Mouse (Mus musculus): Measurements from ENCODE around the gene Gm21860.
"Not testable (repeated sequence)": the region's sequence is repeated elsewhere in the genome, so short reads cannot be mapped to it uniquely, and the experiment has no call there.

Gene Gm21860

GRCm38 (mm10) chrY:90754721-90755120 is at the start of gene Gm21860:
TSS of gene Gm21860 (minus strand) at chrY:90754821.
- DNase-seq: not testable (repeated sequence)

DNA sequence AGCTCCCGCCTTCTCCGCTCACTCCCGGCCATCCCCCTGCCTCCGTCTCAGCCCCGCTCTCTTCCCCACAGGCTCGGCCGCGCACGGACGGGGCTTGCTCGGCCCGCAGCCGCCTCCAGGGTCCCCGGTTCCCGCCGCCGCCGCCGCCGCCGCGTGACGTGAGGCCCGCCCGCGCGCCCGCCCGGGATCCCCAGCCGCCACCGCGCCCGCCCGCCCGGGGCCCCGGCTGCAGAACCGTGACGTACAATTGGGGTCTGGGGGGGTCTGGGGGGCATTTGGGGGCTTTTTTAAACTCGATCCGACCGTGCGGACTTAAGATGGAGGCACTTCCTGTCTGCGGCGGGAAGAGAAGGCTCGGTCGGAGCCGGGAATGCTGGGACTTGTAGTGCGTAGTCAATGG is 29.8 kb upstream of the Gm21860 start, which contains the start of gene Gm47283:
TSS of gene Gm47283 (plus strand) at position 301 of the 400 bp plus-strand sequence.
- not testable (repeated sequence) for DNase-seq

GRCm38 (mm10) chrY:90745256-90745655 is 9.4 kb downstream of the Gm21860 start:
- DNase-seq: not testable (repeated sequence)

DNA sequence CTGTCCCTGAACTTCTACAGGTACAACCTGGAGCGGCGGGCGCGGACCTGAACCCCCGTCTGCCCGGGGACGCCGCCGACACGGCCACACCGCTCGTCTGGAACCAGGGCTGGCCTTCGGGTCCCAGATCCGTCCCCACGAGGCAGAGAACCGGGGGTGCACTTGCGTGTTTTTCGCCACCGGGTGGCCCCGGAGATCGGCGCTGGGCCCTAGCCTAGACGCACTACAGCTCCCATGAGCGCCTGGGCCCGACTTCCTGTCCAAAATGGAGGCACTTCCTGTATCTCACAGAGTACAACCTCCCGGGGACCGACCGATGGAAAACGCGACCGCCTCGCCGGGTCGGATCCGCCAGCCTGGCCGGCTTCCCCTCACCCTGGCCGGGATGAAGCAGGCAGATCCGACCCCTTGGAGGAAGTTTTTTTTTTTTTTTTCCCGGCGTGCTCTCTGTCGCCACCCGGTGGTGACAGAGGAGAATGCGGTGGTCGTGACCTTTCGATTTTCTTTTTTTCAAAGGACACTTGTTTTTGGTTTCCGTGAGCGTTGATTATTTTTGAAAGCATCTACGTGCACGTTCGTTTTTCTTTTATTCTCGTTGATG is 10.1 kb downstream of the Gm21860 start:
- DNase-seq: peak; percentile 90

DNA sequence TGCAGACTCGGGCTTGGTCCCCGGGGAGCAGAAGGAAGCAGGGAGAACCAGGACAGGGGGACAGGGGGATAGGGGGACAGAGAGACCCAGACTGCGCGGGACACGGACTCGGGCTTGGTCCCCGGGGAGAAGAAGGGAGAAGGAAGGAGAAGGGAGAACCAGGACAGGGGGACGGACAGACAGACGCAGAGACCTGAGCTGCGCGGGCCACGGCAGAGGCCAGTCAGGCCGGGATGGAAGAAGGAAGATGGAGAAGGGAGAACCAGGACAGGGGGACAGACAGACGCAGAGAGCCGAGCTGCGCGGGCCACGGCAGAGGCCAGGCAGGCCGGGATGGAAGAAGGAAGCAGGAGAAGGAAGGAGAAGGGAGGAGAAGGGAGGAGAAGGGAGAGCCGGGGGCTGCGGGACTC is 10.8 kb downstream of the Gm21860 start:
- no peak for DNase-seq

- not testable (repeated sequence) for DNase-seq
Measured at GRCm38 (mm10) chrY:90743053-90743810, 11.4 kb downstream of the Gm21860 start.

DNA sequence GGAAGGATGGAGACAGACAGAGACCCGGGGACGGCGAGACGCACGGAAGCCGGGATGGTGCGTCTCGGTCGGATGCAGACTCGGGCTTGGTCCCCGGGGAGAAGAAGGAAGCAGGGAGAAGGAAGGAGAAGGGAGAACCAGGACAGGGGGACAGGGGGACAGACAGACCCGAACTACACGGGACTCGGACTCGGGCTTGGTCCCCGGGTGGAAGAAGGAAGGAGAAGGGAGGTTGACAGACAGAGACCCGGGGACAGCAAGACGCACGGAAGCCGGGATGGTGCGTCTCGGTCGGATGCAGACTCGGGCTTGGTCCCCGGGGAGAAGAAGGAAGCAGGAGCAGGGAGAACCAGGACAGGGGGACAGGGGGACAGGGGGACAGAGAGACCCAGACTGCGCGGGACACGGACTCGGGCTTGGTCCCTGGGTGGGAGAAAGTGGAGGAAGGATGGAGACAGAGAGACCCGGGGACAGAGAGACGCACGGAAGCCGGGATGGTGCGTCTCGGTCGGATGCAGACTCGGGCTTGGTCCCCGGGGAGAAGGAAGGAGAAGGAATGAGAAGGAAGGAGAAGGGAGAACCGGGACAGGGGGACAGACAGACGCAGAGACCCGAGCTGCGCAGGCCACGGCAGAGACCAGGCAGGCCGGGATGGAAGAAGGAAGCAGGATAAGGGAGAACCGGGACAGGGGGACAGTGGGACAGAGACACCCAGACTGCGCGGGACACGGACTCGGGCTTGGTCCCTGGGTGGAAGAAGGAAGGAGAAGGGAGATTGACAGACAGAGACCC is 12.2 kb downstream of the Gm21860 start:
- DNase-seq: not testable (repeated sequence)

GRCm38 (mm10) chrY:90741452-90742260 is 13.0 kb downstream of the Gm21860 start:
- not testable (repeated sequence) for DNase-seq

GRCm38 (mm10) chrY:90741006-90741405 is 13.6 kb downstream of the Gm21860 start:
- DNase-seq: not testable (repeated sequence)

DNA sequence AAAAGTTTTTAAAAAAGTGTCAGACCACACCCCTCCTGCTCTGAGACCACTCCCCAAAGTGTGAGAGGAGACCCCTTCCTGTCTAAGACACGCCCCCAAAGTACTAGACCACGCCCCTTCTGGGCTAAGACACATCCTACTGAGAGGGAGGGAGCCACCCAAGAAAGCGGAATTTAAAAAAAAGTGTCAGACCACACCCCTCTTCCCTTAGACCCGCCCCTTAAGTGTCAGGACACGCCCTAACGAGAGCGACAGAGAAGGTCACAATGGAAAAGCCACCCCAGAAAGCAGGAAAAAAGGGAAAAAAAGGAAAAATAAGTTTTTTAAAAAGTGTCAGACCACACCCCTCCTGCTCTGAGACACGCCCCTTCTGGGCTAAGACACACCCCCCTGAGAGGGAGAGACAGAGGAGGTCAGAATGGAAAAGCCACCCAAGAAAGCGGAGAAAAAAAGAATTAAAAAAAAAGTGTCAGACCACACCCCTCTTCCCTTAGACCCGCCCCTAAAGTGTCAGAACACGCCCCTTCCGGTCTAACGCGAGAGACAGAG is 14.5 kb downstream of the Gm21860 start:
- peak; percentile 21 for DNase-seq

- not testable (repeated sequence) for DNase-seq
Measured at GRCm38 (mm10) chrY:90739531-90740012, 15.0 kb downstream of the Gm21860 start.

DNA sequence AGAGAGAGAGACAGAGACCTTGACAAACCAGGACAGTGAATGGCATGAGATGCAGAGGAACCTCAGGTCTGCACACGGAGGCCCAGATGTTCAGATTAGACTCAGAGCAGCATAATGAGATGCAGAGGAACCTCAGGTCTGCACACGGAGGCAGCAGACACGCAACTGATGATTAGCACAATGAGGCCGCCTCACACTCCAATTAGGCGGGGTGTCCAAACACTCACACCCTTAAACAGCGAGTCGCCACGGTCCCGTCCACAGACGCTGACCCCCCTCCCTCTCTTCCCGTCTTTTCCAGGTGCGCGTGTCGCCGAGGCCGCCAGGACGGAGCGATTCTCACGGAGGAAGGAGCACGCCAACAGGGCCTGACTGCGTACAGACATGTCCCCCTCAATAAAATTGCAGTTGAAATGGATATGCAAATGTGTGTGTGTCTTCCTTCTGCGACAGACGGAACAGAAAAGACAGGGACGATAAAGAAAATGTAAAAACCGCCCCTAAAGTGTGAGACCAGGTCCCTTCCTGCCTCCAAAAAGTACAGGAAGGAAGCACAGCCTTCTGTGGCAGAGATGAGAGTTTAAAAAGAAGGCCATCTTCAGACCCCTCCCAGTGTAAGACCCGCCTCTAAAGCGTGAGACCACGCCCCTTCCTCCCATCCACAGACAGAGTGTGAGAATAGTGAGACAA is 15.6 kb downstream of the Gm21860 start:
- not testable (repeated sequence) for DNase-seq

- no peak for DNase-seq
Measured at GRCm38 (mm10) chrY:90738431-90738680, 16.3 kb downstream of the Gm21860 start.

- no peak for DNase-seq
Measured at GRCm38 (mm10) chrY:90737606-90738430, 16.8 kb downstream of the Gm21860 start.

DNA sequence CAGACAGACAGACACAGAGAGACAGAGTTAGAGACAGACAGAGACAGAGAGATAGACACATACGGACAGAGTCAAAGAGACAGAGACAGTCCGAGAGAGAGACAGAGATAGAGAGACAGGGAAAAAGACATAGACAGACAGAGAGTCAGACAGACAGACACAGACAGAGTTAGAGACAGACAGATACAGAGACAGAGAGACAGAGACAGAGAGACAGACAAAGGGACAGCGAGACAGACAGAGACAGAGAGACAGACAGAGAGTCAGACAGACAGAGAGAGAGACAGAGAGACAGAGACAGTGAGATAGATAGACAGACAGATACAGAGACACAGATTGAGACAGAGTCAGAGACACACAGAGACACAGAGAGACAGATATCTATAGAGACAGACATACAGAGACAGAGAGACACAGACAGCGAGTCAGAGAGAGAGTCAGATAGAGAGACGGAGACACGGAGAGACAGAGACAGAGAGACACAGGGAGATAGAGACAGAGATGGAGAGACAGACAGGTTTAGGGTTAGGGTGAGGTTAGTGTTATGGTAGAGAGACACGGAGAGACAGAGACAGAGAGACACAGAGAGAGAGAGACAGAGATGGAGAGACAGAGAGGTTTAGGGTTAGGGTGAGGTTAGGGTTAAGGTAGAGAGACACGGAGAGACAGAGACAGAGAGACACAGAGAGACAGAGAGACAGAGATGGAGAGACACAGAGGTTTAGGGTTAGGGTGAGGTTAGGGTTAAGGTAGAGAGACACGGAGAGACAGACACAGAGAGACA is 18.2 kb downstream of the Gm21860 start:
- not testable (repeated sequence) for DNase-seq

DNA sequence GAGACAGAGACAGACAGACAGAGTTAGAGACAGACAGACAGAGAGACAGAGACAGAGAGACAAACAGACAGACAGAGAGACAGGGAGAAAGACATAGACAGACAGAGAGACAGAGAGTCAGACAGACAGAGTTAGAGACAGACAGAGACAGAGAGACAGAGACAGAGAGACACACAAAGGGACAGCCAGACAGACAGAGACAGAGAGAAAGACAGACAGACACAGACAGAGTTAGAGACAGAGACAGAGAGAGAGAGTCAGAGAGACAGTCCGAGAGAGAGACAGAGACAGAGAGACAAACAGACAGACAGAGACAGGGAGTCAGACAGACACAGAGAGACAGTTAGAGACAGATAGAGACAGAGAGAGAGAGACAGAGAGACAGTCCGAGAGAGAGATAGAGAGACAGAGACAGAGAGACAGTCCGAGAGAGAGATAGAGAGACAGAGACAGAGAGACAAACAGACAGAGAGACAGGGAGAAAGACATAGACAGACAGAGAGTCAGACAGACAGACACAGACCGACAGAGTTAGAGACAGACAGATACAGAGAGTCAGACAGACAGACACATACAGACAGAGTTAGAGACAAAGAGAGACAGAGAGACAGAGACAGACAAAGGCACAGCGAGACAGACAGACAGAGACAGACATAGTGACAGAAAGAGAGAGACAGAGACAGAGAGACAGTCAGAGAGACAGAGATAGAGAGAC is 19.3 kb downstream of the Gm21860 start:
- not testable (repeated sequence) for DNase-seq

- not testable (repeated sequence) for DNase-seq
Measured at GRCm38 (mm10) chrY:90734334-90734696, 20.3 kb downstream of the Gm21860 start.

DNA sequence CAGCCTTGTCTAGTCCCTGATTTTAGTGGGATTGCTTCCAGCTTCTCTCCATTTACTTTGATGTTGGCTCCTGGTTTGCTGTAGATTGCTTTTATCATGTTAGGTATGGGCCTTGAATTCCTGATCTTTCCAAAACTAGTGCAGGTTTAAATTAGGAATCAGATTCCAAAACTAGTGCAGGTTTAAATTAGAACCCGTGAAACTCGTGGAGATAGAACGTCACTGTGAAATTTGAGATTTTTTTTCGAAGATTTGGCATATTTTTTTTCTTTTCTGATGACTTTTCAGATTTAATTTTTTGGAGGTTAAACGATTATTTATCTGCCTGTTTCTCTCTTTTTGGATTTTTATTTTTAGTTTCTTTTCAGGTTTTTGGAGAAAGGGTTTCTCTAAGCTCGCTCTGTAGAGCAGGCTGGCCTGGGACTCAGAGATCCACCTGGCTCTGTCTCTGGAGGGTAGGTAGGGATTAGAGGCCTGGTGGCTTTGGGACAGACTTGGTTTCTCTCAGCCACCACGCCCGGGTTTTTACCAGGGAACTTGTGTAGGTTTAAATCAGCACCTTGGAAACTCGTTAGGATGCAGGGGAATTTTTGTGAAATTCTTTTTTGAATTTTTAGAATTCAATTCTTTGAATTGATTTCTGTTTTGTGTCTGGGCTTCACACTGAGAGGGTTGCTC is 20.8 kb downstream of the Gm21860 start:
- DNase-seq: not testable (repeated sequence)

GRCm38 (mm10) chrY:90732101-90732542 is 22.5 kb downstream of the Gm21860 start:
- DNase-seq: not testable (repeated sequence)
